Mouse (Mus musculus) spleen, embryonic (tissue): Measurements from ENCODE around the gene Gm47189.
"Not testable (repeated sequence)": the region's sequence is repeated elsewhere in the genome, so short reads cannot be mapped to it uniquely, and the experiment has no call there.

Source experiments
- CTCF ChIA-PET: fragments of 350-600 bp; sonication (Branson Sonifier 250); formaldehyde crosslinking; loops from one replicate; lab custom pipeline; 2022; lab: Charles Lee

The Gm47189 gene

GRCm38 (mm10) chr14:41772341-41772740, at the start of gene Gm47189:
Gm47189 (minus strand) TSS chr14:41772441.
- CTCF ChIA-PET = not testable (repeated sequence)

GRCm38 (mm10) chr14:41755931-41756330, 16.3 kb downstream of the Gm47189 start:
- CTCF ChIA-PET = not testable (repeated sequence)

- CTCF ChIA-PET = not testable (repeated sequence)
Measured at GRCm38 (mm10) chr14:41750514-41750913, 21.7 kb downstream of the Gm47189 start, which contains the start of gene Gm7929. Gm7929 (minus strand) TSS chr14:41750614.

DNA sequence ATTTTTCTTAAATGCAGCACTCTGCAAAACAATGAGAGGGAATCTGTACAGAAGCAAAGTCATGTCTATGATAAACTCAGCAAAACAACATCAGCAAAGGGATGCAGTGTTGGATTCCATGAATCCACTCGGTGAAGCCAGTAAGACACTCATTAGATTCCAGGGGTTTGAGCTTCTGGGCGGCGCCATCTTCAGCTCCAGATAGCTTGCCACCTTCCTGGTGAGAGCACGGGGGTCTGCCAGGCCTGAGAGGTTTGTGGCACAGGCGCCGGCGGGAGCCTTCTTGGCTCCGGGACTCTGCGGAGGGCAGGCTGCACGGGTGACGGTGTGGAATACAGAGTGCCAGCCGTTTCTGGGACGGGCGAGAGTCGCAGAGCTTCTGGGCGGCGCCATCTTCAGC, 48.8 kb downstream of the Gm47189 start:
- CTCF ChIA-PET = not testable (repeated sequence)

DNA sequence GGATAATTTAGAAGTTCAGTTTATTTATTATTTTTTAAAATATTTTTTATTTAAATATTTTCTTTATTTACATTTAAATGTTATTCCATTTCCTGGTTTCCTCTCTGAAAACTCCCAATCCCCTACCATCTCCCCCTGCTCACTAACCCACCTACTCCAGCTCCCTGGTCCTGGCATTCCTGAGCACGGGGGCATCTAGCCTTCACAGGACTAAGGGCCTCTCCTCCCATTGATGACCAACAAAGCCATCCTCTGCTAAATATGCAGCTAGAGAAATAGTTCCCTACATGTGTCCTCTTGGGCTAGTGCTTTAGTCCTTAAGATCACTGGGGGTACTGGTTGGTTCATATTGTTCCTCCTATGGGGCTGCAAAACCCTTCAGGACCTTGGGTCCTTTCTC, 55.1 kb downstream of the Gm47189 start:
- CTCF ChIA-PET = not testable (repeated sequence)
